Mouse (Mus musculus): ENCODE measurements around the gene 2210016L21Rik.

DNA sequence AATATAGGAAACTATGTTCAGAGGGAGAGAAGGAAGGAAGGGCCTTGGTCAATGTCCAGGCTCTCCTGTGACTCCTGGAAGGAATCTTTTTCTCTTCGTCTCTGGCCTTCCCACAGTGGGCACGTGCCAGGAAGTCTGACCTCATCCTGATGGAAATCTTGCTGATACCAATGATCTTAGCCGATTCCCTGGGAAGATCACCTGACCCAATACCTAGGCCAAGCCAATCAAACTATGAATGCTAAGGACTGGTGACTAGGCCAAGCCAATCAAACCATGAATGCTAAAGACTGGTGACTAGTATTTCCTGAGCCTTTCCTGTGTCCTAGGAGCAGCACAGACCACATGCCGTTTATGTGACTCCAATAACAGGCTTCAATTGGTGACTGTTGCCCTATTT lies 28.3 kb upstream of the 2210016L21Rik start:
- no peak for TF ChIP-seq CTCF (IDR thresholded peaks at IDR 0.05)
- TF ChIP-seq POLR2A (IDR thresholded peaks at IDR 0.05; ENCODE audit: insufficient read depth, low read depth, low read length) = no peak

Data from heart, adult 2 months (tissue).